Mouse (Mus musculus) neural tube, embryonic 11.5 days (tissue): ENCODE results near the gene Tm9sf4. TPM values are rescaled to one million over a fixed set of nuclear protein-coding genes. Genes with fewer than 3 reads are reported as not detected.
A peak's percentile ranks its signal among the peaks of the same experiment; 100 is the strongest.

Experiments used
- ATAC-seq: fragments of 200-750 bp; cut with Nextera tagmentation; 2 replicates; pipeline ENCODE4 v1.8.0; 2017; ENCODE audit warnings: moderate number of reproducible peaks, mild to moderate bottlenecking, moderate TSS enrichment, moderate library complexity; ENCODE audit not compliant: insufficient read depth, low FRiP score, low TSS enrichment
- DNase-seq: peaks from one replicate; pipeline ENCODE4 v3.0.0-alpha.2; 2015; ENCODE audit warnings: low spot score
- H3K27ac ChIP-seq: fragments of 300-500 bp; sonication (generic); 2 replicates; pipeline ENCODE4 v1.5.1; 2014; ENCODE audit warnings: low read depth, mild to moderate bottlenecking, low read length
- H3K27me3 ChIP-seq: fragments of 300-500 bp; sonication (generic); 2 replicates; pipeline ENCODE4 v1.6.1; 2014; ENCODE audit warnings: mild to moderate bottlenecking, low read length, mixed read lengths; ENCODE audit not compliant: control insufficient read depth, insufficient read depth
- H3K36me3 ChIP-seq: fragments of 300-500 bp; sonication (generic); 2 replicates; pipeline ENCODE4 v1.6.1; 2014; ENCODE audit warnings: mild to moderate bottlenecking, low read length, moderate library complexity, mixed read lengths; ENCODE audit not compliant: control insufficient read depth, insufficient read depth
- H3K4me1 ChIP-seq: fragments of 300-500 bp; sonication (generic); 2 replicates; pipeline ENCODE4 v1.6.1; 2014; ENCODE audit warnings: low read length, mixed read lengths; ENCODE audit not compliant: control insufficient read depth, insufficient read depth
- H3K4me2 ChIP-seq: fragments of 300-500 bp; sonication (generic); 2 replicates; pipeline ENCODE4 v1.6.1; 2014; ENCODE audit warnings: low read depth, mild to moderate bottlenecking, moderate library complexity
- H3K4me3 ChIP-seq: fragments of 300-500 bp; sonication (generic); 2 replicates; pipeline ENCODE4 v1.5.1; 2014; ENCODE audit warnings: low read depth, low read length
- H3K9ac ChIP-seq: fragments of 300-500 bp; sonication (generic); 2 replicates; pipeline ENCODE4 v1.6.1; 2014; ENCODE audit warnings: mild to moderate bottlenecking, low read length
- H3K9me3 ChIP-seq: fragments of 300-500 bp; sonication (generic); 2 replicates; pipeline ENCODE4 v1.6.1; 2016; ENCODE audit warnings: low read length; ENCODE audit not compliant: control insufficient read depth
- WGBS: fragments of 180-500 bp; shearing (Covaris S2); extraction: QIAGEN DNeasy Blood & Tissue Kit; methylation state at CpG from one replicate; pipeline ENCODE4 v1.1.7; 2014; 5-methylcytosine and 5-hydroxymethylcytosine counted together
- polyA plus RNA-seq: library from polyadenylated mRNA; unstranded; fragments of >200 nt; fragmentation: Nextera tagmentation; extraction: Ambion mirVana; gene quantifications from 2 replicates; pipeline ENCODE4 v1.2.1, GENCODE M21; 2014

Gene Tm9sf4
- polyA plus RNA-seq, 1 experiment from 2014 or later, result 83.3 TPM

DNA sequence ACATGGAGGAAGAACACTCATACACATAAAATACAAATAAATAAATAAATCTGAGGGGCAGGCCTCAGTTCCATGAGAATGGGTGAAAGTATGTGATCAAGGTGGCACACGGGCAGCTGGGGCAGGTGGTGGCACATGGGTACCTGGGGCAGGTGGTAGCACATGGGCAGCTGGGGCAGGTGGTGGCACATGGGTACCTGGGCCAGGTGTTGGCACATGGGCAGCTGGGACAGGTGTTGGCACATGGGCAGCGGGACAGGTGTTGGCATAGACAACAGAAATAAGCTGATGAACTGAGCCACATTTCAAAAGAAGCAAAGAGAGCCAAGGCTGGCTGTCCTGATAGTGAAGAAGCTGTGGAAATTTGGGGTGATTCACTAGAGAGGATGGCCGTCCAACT lies 11.4 kb upstream of the Tm9sf4 start:
- Histone ChIP-seq H3K4me1 (no peaks in the 10 kb centered on the region), H3K36me3 (no peaks in the 10 kb centered on the region), H3K9ac (no peak overlapping the region), H3K4me2 (no peak overlapping the region), H3K27me3 (no peaks in the 10 kb centered on the region), H3K4me3 (no peak overlapping the region), H3K9me3 (no peaks in the 10 kb centered on the region), H3K27ac (no peak overlapping the region)
- no peak for ATAC-seq
- WGBS, result 86% methylated on average over 3 of the region's 3 CpGs
- DNase-seq, result no peak

DNA sequence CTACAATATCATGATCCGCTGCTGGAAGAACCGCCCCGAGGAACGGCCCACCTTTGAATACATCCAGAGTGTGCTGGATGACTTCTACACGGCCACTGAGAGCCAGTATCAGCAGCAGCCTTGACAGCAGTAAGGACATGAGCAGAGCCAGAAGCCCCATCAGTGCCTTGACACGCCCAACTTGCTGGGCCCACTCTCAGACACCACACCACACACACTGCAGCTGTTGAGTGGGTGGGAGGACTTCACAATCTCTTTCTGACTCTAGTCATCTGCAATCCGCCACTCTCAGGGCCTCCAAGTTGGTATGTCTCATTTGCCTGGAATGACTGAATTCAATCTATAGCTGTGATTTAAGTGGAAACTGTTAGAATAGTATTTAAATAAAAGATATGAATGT lies 10.1 kb upstream of the Tm9sf4 start:
- Histone ChIP-seq H3K4me1 (no peaks in the 10 kb centered on the region), H3K36me3 (no peaks in the 10 kb centered on the region), H3K9me3 (no peaks in the 10 kb centered on the region), H3K27ac (no peak overlapping the region), H3K4me3 (no peak overlapping the region), H3K9ac (no peak overlapping the region), H3K27me3 (no peaks in the 10 kb centered on the region), H3K4me2 (no peak overlapping the region)
- ATAC-seq, result no peak
- 81% methylated on average over 7 of the region's 7 CpGs for WGBS
- DNase-seq, result no peak

- no peaks in the 10 kb centered on the region for H3K36me3 ChIP-seq
- ATAC-seq (no peak), DNase-seq (no peak)
- H3K9me3 ChIP-seq, result no peaks in the 10 kb centered on the region
- H3K4me2 ChIP-seq, result no peak overlapping the region
- no peaks in the 10 kb centered on the region for H3K4me1 ChIP-seq
- H3K27ac ChIP-seq, result no peak overlapping the region
- no peaks in the 10 kb centered on the region for H3K27me3 ChIP-seq
- 81% methylated on average over 8 of the region's 8 CpGs for WGBS
- no peak overlapping the region for H3K9ac ChIP-seq
- H3K4me3 ChIP-seq, result no peak overlapping the region
Measured at GRCm38 (mm10) chr2:153151926-153152665, 9.0 kb upstream of the Tm9sf4 start.

- DNase-seq (no peak), ATAC-seq (no peak)
- H3K27me3 ChIP-seq, result no peaks in the 10 kb centered on the region
- no peak overlapping the region for H3K4me3 ChIP-seq
- H3K4me1 ChIP-seq, result no peaks in the 10 kb centered on the region
- WGBS, result 68% methylated on average over 4 of the region's 4 CpGs
- H3K9ac ChIP-seq, result no peak overlapping the region
- H3K36me3 ChIP-seq, result no peaks in the 10 kb centered on the region
- H3K27ac ChIP-seq, result no peak overlapping the region
- H3K9me3 ChIP-seq, result no peaks in the 10 kb centered on the region
- no peak overlapping the region for H3K4me2 ChIP-seq
Measured at GRCm38 (mm10) chr2:153153033-153153450, 8.1 kb upstream of the Tm9sf4 start.

DNA sequence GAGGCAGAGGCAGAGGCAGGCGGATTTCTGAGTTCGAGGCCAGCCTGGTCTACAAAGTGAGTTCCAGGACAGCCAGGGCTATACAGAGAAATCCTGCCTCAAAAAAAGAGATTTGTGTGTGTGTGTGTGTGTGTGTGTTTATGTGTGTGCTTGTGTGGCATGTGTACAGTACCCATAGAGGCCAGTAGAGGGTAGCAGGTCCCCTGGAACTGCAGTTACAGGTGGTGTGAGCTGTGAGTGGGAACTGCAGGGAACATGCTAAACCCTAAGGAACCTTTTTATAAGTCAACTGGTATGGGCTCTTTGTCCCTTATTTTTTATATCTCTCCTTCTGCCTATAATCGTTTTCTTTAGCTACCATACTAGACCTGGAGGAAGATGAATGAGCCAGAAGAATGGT lies 3.8 kb upstream of the Tm9sf4 start:
- Histone ChIP-seq H3K4me3 (no peak overlapping the region), H3K27me3 (no peaks in the 10 kb centered on the region), H3K4me1 (peaks cover 5% of the 10 kb centered on the region; the same call in 1 of the 2 replicates), H3K9ac (no peak overlapping the region), H3K27ac (no peak overlapping the region), H3K4me2 (no peak overlapping the region), H3K9me3 (no peaks in the 10 kb centered on the region), H3K36me3 (no peaks in the 10 kb centered on the region)
- DNase-seq (no peak), ATAC-seq (no peak)
- WGBS, result 78% methylated on average over 2 of the region's 3 CpGs

- Histone ChIP-seq H3K4me2 (no peak overlapping the region), H3K4me1 (peaks cover 5% of the 10 kb centered on the region; the same call in 1 of the 2 replicates), H3K36me3 (no peaks in the 10 kb centered on the region), H3K9me3 (no peaks in the 10 kb centered on the region), H3K27me3 (no peaks in the 10 kb centered on the region), H3K9ac (no peak overlapping the region), H3K27ac (no peak overlapping the region), H3K4me3 (no peak overlapping the region)
- WGBS, result 84% methylated on average over 5 of the region's 5 CpGs
- no peak for DNase-seq
- no peak for ATAC-seq
Measured at GRCm38 (mm10) chr2:153160133-153160532, 970 bp upstream of the Tm9sf4 start.

DNA sequence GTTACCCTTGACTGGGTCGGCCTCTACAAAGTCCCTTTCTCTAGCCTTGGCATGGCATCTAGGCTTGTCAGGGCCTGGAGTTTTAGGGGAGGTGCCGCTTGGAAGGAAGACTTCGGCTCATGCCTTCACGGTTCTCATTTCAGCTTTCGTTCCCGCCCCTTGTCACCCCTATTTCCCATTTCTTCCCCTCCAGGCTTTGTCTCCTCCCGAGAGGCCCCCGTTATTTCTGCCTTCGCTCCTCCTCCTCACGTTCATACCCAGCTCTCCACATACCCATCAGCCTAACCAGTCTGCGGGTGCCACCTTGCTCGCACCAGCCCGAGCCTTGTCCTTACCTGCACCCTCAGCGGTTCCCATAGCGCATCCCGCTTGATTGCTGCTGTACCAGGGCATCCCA lies 579 bp downstream of the Tm9sf4 start:
- Histone ChIP-seq H3K9ac (peak overlapping the region; percentile 75), H3K27me3 (no peaks in the 10 kb centered on the region), H3K4me1 (peaks cover 5% of the 10 kb centered on the region; the same call in 1 of the 2 replicates), H3K36me3 (no peaks in the 10 kb centered on the region), H3K4me3 (peak overlapping the region; percentile 88), H3K27ac (peak overlapping the region; percentile 86), H3K9me3 (no peaks in the 10 kb centered on the region), H3K4me2 (peak overlapping the region; percentile 90)
- DNase-seq (no peak), ATAC-seq (peak; percentile 53)
- under 1% methylated on average over 16 of the region's 16 CpGs for WGBS

- WGBS, result 33% methylated on average over 6 of the region's 6 CpGs
- Histone ChIP-seq H3K27me3 (no peaks in the 10 kb centered on the region), H3K4me1 (peaks cover 5% of the 10 kb centered on the region; the same call in 1 of the 2 replicates), H3K4me3 (no peak overlapping the region), H3K36me3 (no peaks in the 10 kb centered on the region), H3K27ac (no peak overlapping the region), H3K4me2 (no peak overlapping the region), H3K9me3 (no peaks in the 10 kb centered on the region), H3K9ac (no peak overlapping the region)
- no peak for DNase-seq
- no peak for ATAC-seq
Measured at GRCm38 (mm10) chr2:153167136-153167535, 6.0 kb downstream of the Tm9sf4 start.

DNA sequence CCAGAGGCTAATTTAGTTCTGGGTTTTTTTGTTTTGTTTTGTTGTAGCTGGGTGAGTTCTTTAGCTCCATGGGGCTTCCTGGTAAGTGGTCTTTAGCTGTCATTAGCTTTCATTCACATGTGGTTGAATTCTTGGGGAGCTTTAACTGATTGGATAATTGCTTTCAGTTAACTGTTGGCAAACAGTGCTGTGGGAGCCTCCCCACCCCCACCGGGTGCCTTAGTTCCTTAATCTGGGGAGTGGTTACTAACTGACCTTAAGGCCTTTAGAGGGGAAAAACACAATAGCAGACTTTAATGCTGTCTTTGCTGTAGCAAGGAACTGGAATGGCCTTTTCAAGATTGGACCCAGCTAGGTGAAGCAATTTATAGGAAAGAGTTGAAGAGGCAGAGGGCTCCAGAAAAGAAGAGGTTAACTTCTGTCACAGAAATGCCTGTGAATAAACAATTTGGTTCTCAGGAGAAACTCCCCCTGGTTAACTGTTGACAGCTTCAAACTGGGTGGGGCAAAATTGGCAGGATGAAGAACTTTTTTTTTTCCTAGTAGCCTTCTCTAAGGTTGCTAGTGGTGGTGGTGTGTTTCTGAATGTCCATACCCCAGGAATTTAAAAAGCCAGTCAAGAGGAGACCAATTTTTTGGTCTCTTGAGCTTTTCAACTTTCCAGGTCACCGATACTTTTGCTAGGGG lies 7.2 kb downstream of the Tm9sf4 start:
- Histone ChIP-seq H3K27ac (no peak overlapping the region), H3K4me1 (peaks cover 3% of the 10 kb centered on the region; the same call in 1 of the 2 replicates), H3K9me3 (no peaks in the 10 kb centered on the region), H3K4me2 (no peak overlapping the region), H3K36me3 (no peaks in the 10 kb centered on the region), H3K27me3 (no peaks in the 10 kb centered on the region), H3K4me3 (no peak overlapping the region), H3K9ac (no peak overlapping the region)
- WGBS, result 21% methylated on average over 2 of the region's 2 CpGs
- no peak for ATAC-seq
- no peak for DNase-seq
